ENCODE assay signal across 9 mouse cellular contexts in the genomic region with DNA sequence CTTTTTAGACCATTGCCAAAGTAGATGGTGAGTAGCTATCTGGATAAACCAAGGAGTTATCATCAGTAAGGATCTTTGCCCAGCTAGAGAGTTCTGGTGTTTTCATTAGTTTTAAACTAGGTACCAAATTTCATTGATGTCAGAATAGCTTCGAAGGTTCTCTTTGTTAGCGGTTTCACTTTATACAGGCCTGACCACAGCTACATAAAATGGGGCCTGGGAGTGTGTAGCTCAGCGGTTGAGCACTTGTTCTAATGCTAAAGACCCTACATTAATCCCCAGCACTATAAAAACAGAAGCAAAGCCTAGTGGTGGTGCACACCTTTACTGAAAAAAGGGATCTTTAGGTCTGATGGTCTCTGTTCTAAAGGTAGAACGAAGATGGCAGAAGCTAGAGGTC. TPM values are rescaled to one million over a fixed set of nuclear protein-coding genes. Genes with fewer than 3 reads are reported as not detected.
DNase-seq lines count a peak whose midpoint lies in the region; ATAC-seq and TF ChIP-seq lines count a peak whose summit lies in the region.
"Had no signal": no experiment of that assay in that cellular context is flagged by ENCODE, and none has a peak within 500 bp of the region (broad histone marks: within the 10 kb centered on the region; RNA-seq: fewer than 3 reads in every experiment).

No protein-coding gene starts in this region.

- peaks cover 32% of the 10 kb centered on the region for H3K4me1 ChIP-seq in E14TG2a.4 (replicated peaks; ENCODE audit: low read depth, low read length)
- peaks cover 6% of the 10 kb centered on the region; the same call in 1 of the 2 replicates for H3K4me1 ChIP-seq in heart, postnatal 0 days (ENCODE audit: control insufficient read depth, insufficient read depth)
- peaks cover 75% of the 10 kb centered on the region for H3K4me1 ChIP-seq in liver, embryonic 15.5 days (replicated peaks)

- no peak for ATAC-seq in heart, postnatal 0 days (ENCODE audit: insufficient read depth, low read depth)
- ATAC-seq in liver, embryonic 15.5 days (ENCODE audit: insufficient read depth): 0 out of 2 replicates have a peak, but pooled peaks have one; percentile 10

- WGBS in heart, postnatal 0 days: 71% methylated on average over 4 of the region's 4 CpGs
- 52% methylated on average over 4 of the region's 4 CpGs for WGBS in liver, embryonic 15.5 days (ENCODE audit: insufficient replicate concordance)

- H3K9me3 ChIP-seq in E14TG2a.4 (ENCODE audit: low read length): no peaks in the 10 kb centered on the region
- H3K9me3 ChIP-seq in heart, postnatal 0 days (replicated peaks; ENCODE audit: control insufficient read depth, low read length): no peaks in the 10 kb centered on the region
- H3K9me3 ChIP-seq in liver, embryonic 15.5 days (replicated peaks): no peaks in the 10 kb centered on the region

- no peak for DNase-seq in gastrocnemius, adult 2 months
- DNase-seq in gastrocnemius, adult 8-10 months (ENCODE audit: low spot score in 2 of 2): no peak
- no peak for DNase-seq in heart, postnatal 0 days (ENCODE audit: low spot score)
- DNase-seq in urinary bladder, postnatal 14 days (ENCODE audit: low spot score): no peak
- DNase-seq in spleen, adult 12 weeks (ENCODE audit: low spot score): no peak
- DNase-seq in gastrocnemius, postnatal 10 days: no peak

- intact Hi-C loops in gastrocnemius, adult 2 months (cut with DNase I): loop anchor here (5.0 kb wide), 1 partner anchor 37 kb away; no protein-coding TSS in a partner anchor

- H3K4me2 ChIP-seq in heart, postnatal 0 days (ENCODE audit: low read depth, low read length): peak overlapping the region; percentile 89; the same call in 1 of the 2 replicates
- peak overlapping the region; percentile 82 for H3K4me2 ChIP-seq in liver, embryonic 15.5 days

- H3K4me3 ChIP-seq in gastrocnemius, adult 2 months: peak overlapping the region; percentile 99
- peak overlapping the region; percentile 94 for H3K4me3 ChIP-seq in E14TG2a.4 (replicated peaks; ENCODE audit: low read length)
- H3K4me3 ChIP-seq in heart, postnatal 0 days (ENCODE audit: low read depth, low read length): peak overlapping the region; percentile 75; the same call in 1 of the 2 replicates
- peak overlapping the region; percentile 89 for H3K4me3 ChIP-seq in liver, embryonic 15.5 days (replicated peaks)

- no peak for TF ChIP-seq EP300 in heart, postnatal 0 days (IDR thresholded peaks at IDR 0.05; ENCODE audit: low read depth)

- H3K36me3 ChIP-seq in E14TG2a.4 (ENCODE audit: insufficient read depth, low read length): peaks cover 16% of the 10 kb centered on the region
- H3K36me3 ChIP-seq in heart, postnatal 0 days (replicated peaks; ENCODE audit: control insufficient read depth, insufficient read depth, low read length): peaks cover 14% of the 10 kb centered on the region
- peaks cover 17% of the 10 kb centered on the region for H3K36me3 ChIP-seq in liver, embryonic 15.5 days (replicated peaks)

- H3K27ac ChIP-seq in gastrocnemius, adult 2 months: peak overlapping the region; percentile 96
- H3K27ac ChIP-seq in heart, postnatal 0 days (ENCODE audit: low read depth): no peak overlapping the region
- H3K27ac ChIP-seq in liver, embryonic 15.5 days (replicated peaks): peak overlapping the region; percentile 93

- no peaks in the 10 kb centered on the region for H3K27me3 ChIP-seq in E14TG2a.4 (ENCODE audit: insufficient read depth, low read length)
- H3K27me3 ChIP-seq in heart, postnatal 0 days (ENCODE audit: control insufficient read depth, insufficient read depth, low read length): no peaks in the 10 kb centered on the region
- no peaks in the 10 kb centered on the region for H3K27me3 ChIP-seq in liver, embryonic 15.5 days

- TF ChIP-seq CTCF in gastrocnemius, adult 2 months (IDR thresholded peaks at IDR 0.05): no peak
- no peak for TF ChIP-seq CTCF in E14TG2a.4 (conservative IDR thresholded peaks at IDR 0.05; ENCODE audit: low read length)
- no peak for TF ChIP-seq CTCF in heart, postnatal 0 days (IDR thresholded peaks at IDR 0.05; ENCODE audit: low read depth)

- 0 out of 2 replicates have a peak overlapping the region, but pooled peaks have one; percentile 91 for H3K9ac ChIP-seq in heart, postnatal 0 days (replicated peaks; ENCODE audit: low read depth, low read length)
- peak overlapping the region; percentile 95 for H3K9ac ChIP-seq in liver, embryonic 15.5 days

RNA-seq across cellular contexts. Expression of gene Metap2, which starts 6.3 kb away (rescaled TPM):
- total RNA-seq in gastrocnemius, adult 2 months (2021): 100 to 1,000 TPM; 147 to 182 TPM
- 100 to 1,000 TPM; 123 to 209 (median 165) TPM for total RNA-seq in gastrocnemius, adult 8-10 months (2022)
- total RNA-seq in heart, postnatal 0 days (2014; rRNA removed; ENCODE audit: low replicate concordance): 22.0 and 37.9 TPM in 2 replicates
- polyA plus RNA-seq in heart, postnatal 0 days (2015; fragmentation: Nextera tagmentation; extraction: Ambion mirVana): 141 and 151 TPM in 2 replicates
- 150 and 162 TPM in 2 replicates for polyA plus RNA-seq in liver, embryonic 15.5 days (2015; fragmentation: Nextera tagmentation; extraction: Ambion mirVana)
- total RNA-seq in gastrocnemius, postnatal 10 days (2021): 100 to 1,000 TPM; 200 to 203 TPM

RNA-seq across cellular contexts. Expression of gene Usp44, which starts 59.2 kb away (rescaled TPM):
- under 1 TPM; 0.31 to 0.33 TPM for total RNA-seq in gastrocnemius, adult 2 months (2021)
- total RNA-seq in gastrocnemius, adult 8-10 months (2022): under 1 TPM in 3 of 4 experiments, not detected in 1; 0.34 to 0.67 (median 0.48) TPM
- not detected in 2 replicates for total RNA-seq in heart, postnatal 0 days (2014; rRNA removed; ENCODE audit: low replicate concordance)
- polyA plus RNA-seq in heart, postnatal 0 days (2015; fragmentation: Nextera tagmentation; extraction: Ambion mirVana): not detected in 2 replicates
- 1.1 and 1.3 TPM in 2 replicates for polyA plus RNA-seq in liver, embryonic 15.5 days (2015; fragmentation: Nextera tagmentation; extraction: Ambion mirVana)
- under 1 TPM; 0.47 to 0.61 TPM for total RNA-seq in gastrocnemius, postnatal 10 days (2021)
- total RNA-seq: monocyte, adult 5-6 weeks had no signal
